Mouse (Mus musculus): ENCODE measurements around the gene Coro7. TPM values are rescaled to one million over a fixed set of nuclear protein-coding genes. Genes with fewer than 3 reads are reported as not detected.

Gene Coro7
- total RNA-seq, 2 experiments from 2014 or later = 99.4 to 104 TPM

GRCm38 (mm10) chr16:4627105-4627504 lies 52.5 kb downstream of the Coro7 start:
- DNase-seq = no peak
- intact Hi-C loops (cut with DNase I) = no loop called here

GRCm38 (mm10) chr16:4624481-4625110 lies 55.0 kb downstream of the Coro7 start, which contains the start of gene Pam16:
Gene Pam16, minus strand, starts transcription at chr16:4624988.
- intact Hi-C loops (cut with DNase I) = no loop called here

GRCm38 (mm10) chr16:4624074-4624473 lies 55.5 kb downstream of the Coro7 start:
- no peak for DNase-seq
- intact Hi-C loops (cut with DNase I) = no loop called here

More at GRCm38 (mm10) chr16:4624481-4625110, 55.0 kb downstream of the Coro7 start, which contains the start of gene Pam16:
- peak; percentile 92 for DNase-seq

- no peak for DNase-seq
- intact Hi-C loops (cut with DNase I) = no loop called here
Measured at GRCm38 (mm10) chr16:4616829-4617228, 62.7 kb downstream of the Coro7 start.

- no peak for DNase-seq
- intact Hi-C loops (cut with DNase I) = no loop called here
Measured at GRCm38 (mm10) chr16:4615297-4615696, 64.3 kb downstream of the Coro7 start.

GRCm38 (mm10) chr16:4614639-4615038 lies 64.9 kb downstream of the Coro7 start:
- intact Hi-C loops (cut with DNase I) = no loop called here
- no peak for DNase-seq

- intact Hi-C loops (cut with DNase I) = no loop called here
Measured at GRCm38 (mm10) chr16:4613736-4614135, 65.8 kb downstream of the Coro7 start.

GRCm38 (mm10) chr16:4611676-4612075 lies 67.9 kb downstream of the Coro7 start:
- DNase-seq = no peak
- intact Hi-C loops (cut with DNase I) = no loop called here

More at GRCm38 (mm10) chr16:4613736-4614135, 65.8 kb downstream of the Coro7 start:
- DNase-seq = no peak

GRCm38 (mm10) chr16:4611193-4611592 lies 68.4 kb downstream of the Coro7 start:
- intact Hi-C loops (cut with DNase I) = no loop called here
- DNase-seq = no peak

GRCm38 (mm10) chr16:4608532-4609059 lies 71.0 kb downstream of the Coro7 start:
- intact Hi-C loops (cut with DNase I) = loop anchor here (5.0 to 10.0 kb wide), 2 partner anchors 41 to 304 kb away; no protein-coding TSS in a partner anchor

GRCm38 (mm10) chr16:4607818-4608531 lies 71.6 kb downstream of the Coro7 start:
- peak; percentile 83 for DNase-seq
- intact Hi-C loops (cut with DNase I) = loop anchor here (5.0 to 10.0 kb wide), 2 partner anchors 41 to 303 kb away; no protein-coding TSS in a partner anchor

More at GRCm38 (mm10) chr16:4608532-4609059, 71.0 kb downstream of the Coro7 start:
- DNase-seq = no peak

- peak; percentile 82 for DNase-seq
- intact Hi-C loops (cut with DNase I) = loop anchor here (5.0 to 10.0 kb wide), 2 partner anchors 39 to 302 kb away; no protein-coding TSS in a partner anchor
Measured at GRCm38 (mm10) chr16:4606431-4607084, 73.0 kb downstream of the Coro7 start.

GRCm38 (mm10) chr16:4605514-4606131 lies 74.0 kb downstream of the Coro7 start:
- intact Hi-C loops (cut with DNase I) = loop anchor here (5.0 to 10.0 kb wide), 2 partner anchors 38 to 301 kb away; no protein-coding TSS in a partner anchor
- DNase-seq = no peak

- intact Hi-C loops (cut with DNase I) = loop anchor here (10.0 kb wide), 1 partner anchor 300 kb away; no protein-coding TSS in a partner anchor
- DNase-seq = no peak
Measured at GRCm38 (mm10) chr16:4604293-4604837, 75.2 kb downstream of the Coro7 start.

- no peak for DNase-seq
- intact Hi-C loops (cut with DNase I) = loop anchor here (10.0 kb wide), 1 partner anchor 299 kb away; no protein-coding TSS in a partner anchor
Measured at GRCm38 (mm10) chr16:4603453-4603837, 76.1 kb downstream of the Coro7 start.

- intact Hi-C loops (cut with DNase I) = loop anchor here (10.0 kb wide), 1 partner anchor 298 kb away; no protein-coding TSS in a partner anchor
- DNase-seq = no peak
Measured at GRCm38 (mm10) chr16:4602766-4603452, 76.7 kb downstream of the Coro7 start.

GRCm38 (mm10) chr16:4602189-4602588 lies 77.4 kb downstream of the Coro7 start:
- no peak for DNase-seq
- intact Hi-C loops (cut with DNase I) = loop anchor here (10.0 kb wide), 1 partner anchor 297 kb away; no protein-coding TSS in a partner anchor

- DNase-seq = no peak
- intact Hi-C loops (cut with DNase I) = loop anchor here (10.0 kb wide), 1 partner anchor 296 kb away; no protein-coding TSS in a partner anchor
Measured at GRCm38 (mm10) chr16:4600701-4601310, 78.8 kb downstream of the Coro7 start.

GRCm38 (mm10) chr16:4599616-4600015 lies 80.0 kb downstream of the Coro7 start:
- intact Hi-C loops (cut with DNase I) = loop anchor here (10.0 kb wide), 1 partner anchor 295 kb away; no protein-coding TSS in a partner anchor
- no peak for DNase-seq

All from left cerebral cortex, postnatal 4 days (tissue).